Mouse (Mus musculus) hematopoietic multipotent progenitor cell, adult 10-12 weeks (in vitro differentiated cells): ENCODE measurements around the gene BC049730. TPM values are rescaled to one million over a fixed set of nuclear protein-coding genes. Genes with fewer than 3 reads are reported as not detected.

ENCODE experiments used
- polyA plus RNA-seq: library from polyadenylated mRNA; stranded (reverse); fragments of >175 nt; gene quantifications from 2 replicates; pipeline ENCODE4 v1.2.3, GENCODE M21; 2012; ENCODE audit warnings: low replicate concordance

Gene BC049730
- polyA plus RNA-seq = not detected in 2 replicates

DNA sequence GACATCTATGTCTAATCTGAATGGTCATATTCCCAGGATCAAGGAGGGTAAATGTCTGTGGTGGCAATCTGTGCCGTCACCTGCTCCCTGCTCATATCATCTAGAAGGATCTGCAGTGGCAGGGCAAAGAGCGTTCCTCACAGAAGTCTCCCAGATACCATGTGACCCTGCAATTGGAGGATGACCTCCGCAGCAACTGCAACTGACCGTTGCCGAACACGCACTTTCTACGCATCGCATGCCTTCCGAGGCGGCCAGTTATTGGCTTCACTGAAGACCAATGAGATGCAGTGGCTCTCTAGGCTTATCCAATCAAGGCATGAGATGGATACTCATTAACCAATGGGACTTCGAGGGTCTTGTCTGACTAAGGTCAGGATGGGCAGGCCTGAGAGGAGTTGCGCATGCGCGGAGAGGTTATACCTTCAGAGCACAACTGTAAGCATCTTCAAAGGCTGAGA, at the start of gene BC049730:
Gene BC049730, plus strand, starts transcription at position 411 of the 461 bp plus-strand sequence.

DNA sequence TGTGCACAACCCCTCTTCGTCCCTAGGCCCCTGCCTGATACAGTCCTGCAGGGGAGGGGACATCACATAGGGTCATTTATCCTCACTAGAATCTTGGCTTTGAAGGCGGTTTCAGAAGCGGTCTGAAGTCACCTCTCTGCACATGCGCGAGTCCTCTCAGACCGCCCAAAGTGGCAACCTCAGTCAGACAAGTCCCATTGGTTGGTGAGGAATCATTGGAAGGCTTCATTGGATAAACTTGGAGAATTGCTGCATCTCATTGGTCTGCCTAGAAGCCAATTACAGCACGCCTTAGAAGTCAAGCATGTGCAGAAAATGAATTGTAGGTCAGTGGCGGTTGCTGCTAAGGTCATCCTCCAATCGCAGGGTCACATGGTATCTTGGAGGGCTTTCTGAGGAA, 32.5 kb upstream of the BC049730 start, which contains the start of gene Tex101:
Gene Tex101, minus strand, starts transcription at position 101 of the 400 bp plus-strand sequence.

DNA sequence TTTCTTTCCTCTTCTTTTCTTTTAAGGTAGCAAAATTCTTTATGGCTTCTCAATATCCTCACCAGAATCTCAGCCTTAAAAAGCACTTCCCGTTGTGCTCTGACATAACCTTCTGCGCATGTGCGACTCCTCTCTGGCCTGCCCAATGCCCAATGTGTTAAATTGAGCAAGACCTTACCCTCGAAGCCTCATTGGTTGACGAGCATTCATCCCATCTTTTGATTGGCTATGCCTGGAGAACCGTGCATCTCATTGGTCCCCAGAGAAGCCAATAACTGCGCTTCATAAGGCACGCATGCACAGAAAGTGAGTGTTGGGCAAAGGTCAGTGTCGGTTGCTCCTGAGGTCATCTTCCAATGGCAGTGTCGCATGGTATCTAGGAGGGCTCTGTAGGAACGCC, 17.8 kb downstream of the BC049730 start, which contains the start of gene Gm4763:
Gene Gm4763, minus strand, starts transcription at position 101 of the 400 bp plus-strand sequence.

DNA sequence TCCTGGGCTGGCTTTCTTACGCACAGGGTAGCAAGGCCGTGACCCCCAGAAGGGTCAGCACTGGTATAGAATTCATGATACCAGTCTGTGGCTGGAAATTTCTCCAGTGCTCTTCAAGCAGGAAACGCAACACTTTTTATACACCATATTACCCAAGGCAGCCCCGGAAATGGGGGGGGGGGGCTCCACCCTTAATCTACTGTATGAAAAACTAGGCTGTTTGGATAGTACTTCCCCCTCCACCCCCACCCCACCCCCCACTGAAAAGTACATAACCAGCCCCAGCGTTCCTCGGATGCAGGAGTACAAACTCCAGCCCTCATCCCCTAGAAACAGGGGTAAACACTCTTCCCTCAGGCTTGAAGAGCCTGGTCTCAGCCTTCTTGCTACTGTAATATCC, 51.2 kb downstream of the BC049730 start, which contains the start of gene Cd177:
Gene Cd177, minus strand, starts transcription at position 101 of the 400 bp plus-strand sequence.

Other genes with a start within 250 kb of the BC049730 start
- 117 and 298 TPM in 2 replicates for gene Plaur, start 246.8 kb upstream of the BC049730 start, polyA plus RNA-seq
- gene Cadm4, start 227.2 kb upstream of the BC049730 start, polyA plus RNA-seq = 2.0 and 2.4 TPM in 2 replicates
- gene Zfp428, start 202.2 kb upstream of the BC049730 start, polyA plus RNA-seq = 7.0 and 19.2 TPM in 2 replicates
- gene AC161166.1, start 196.8 kb upstream of the BC049730 start, polyA plus RNA-seq = not detected in 2 replicates
- gene Irgq, start 178.6 kb upstream of the BC049730 start, polyA plus RNA-seq = 12.8 and 24.4 TPM in 2 replicates
- gene Pinlyp, start 163.1 kb upstream of the BC049730 start, polyA plus RNA-seq = 0.44 TPM in 1 of 2 replicates, not detected in the other
- 98.5 and 301 TPM in 2 replicates for gene Xrcc1, start 163.0 kb upstream of the BC049730 start, polyA plus RNA-seq
- 18.7 and 25.3 TPM in 2 replicates for gene Ethe1, start 121.7 kb upstream of the BC049730 start, polyA plus RNA-seq
- 0.53 and 2.1 TPM in 2 replicates for gene Zfp575, start 121.6 kb upstream of the BC049730 start, polyA plus RNA-seq
- gene Phldb3, start 98.5 kb upstream of the BC049730 start, polyA plus RNA-seq = 14.0 and 33.6 TPM in 2 replicates
- gene Lypd3, start 72.7 kb upstream of the BC049730 start, polyA plus RNA-seq = 0.09 TPM in 1 of 2 replicates, not detected in the other
- 0.11 TPM in 1 of 2 replicates, not detected in the other for gene Tex101, start 32.6 kb upstream of the BC049730 start, polyA plus RNA-seq
- not detected in 2 replicates for gene Gm4763, start 17.7 kb downstream of the BC049730 start, polyA plus RNA-seq
- gene Cd177, start 51.1 kb downstream of the BC049730 start, polyA plus RNA-seq = 13.0 and 17.4 TPM in 2 replicates
- 0.33 and 0.85 TPM in 2 replicates for gene Ceacam10, start 68.0 kb downstream of the BC049730 start, polyA plus RNA-seq
- 29.7 and 64.5 TPM in 2 replicates for gene Gm9844, start 153.0 kb downstream of the BC049730 start, polyA plus RNA-seq
- not detected in 2 replicates for gene Lypd4, start 160.7 kb downstream of the BC049730 start, polyA plus RNA-seq
- gene Dmrtc2, start 160.8 kb downstream of the BC049730 start, polyA plus RNA-seq = not detected in 2 replicates
- gene Rps19, start 175.1 kb downstream of the BC049730 start, polyA plus RNA-seq = 2,483 and 3,423 TPM in 2 replicates
- 785 and 2,403 TPM in 2 replicates for gene Cd79a, start 188.1 kb downstream of the BC049730 start, polyA plus RNA-seq
- 1,525 and 2,253 TPM in 2 replicates for gene Arhgef1, start 193.7 kb downstream of the BC049730 start, polyA plus RNA-seq
- gene Gm4881, start 235.3 kb downstream of the BC049730 start, polyA plus RNA-seq = 0.17 TPM in 1 of 2 replicates, not detected in the other